Mouse (Mus musculus): Measurements from ENCODE around the gene Abcc1.

Abcc1 gene

GRCm38 (mm10) chr16:14439801-14440614, 78.7 kb downstream of the Abcc1 start:
- no peak for DNase-seq (ENCODE audit: low spot score)

GRCm38 (mm10) chr16:14444059-14444855, 82.9 kb downstream of the Abcc1 start:
- DNase-seq (ENCODE audit: low spot score): no peak

DNA sequence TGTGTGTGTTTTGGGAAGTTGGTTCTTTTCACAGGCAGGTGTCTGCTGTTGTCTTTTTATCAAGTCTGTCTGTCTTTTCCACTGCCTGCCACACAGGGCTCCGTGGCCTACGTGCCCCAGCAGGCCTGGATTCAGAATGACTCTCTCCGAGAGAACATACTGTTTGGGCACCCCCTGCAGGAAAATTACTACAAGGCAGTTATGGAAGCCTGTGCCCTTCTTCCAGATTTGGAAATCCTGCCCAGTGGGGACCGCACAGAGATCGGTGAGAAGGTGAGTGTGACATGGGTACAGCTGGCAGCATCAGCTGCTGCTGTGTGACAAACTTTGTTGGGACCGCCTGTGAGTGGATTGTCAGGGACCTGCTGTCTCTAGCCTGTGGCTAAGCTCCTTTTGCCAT, 83.8 kb downstream of the Abcc1 start:
- no peak for DNase-seq (ENCODE audit: low spot score)

- DNase-seq (ENCODE audit: low spot score): no peak
Observed at GRCm38 (mm10) chr16:14447366-14447765, 86.0 kb downstream of the Abcc1 start.

GRCm38 (mm10) chr16:14448307-14448706, 86.9 kb downstream of the Abcc1 start:
- no peak for DNase-seq (ENCODE audit: low spot score)

- DNase-seq (ENCODE audit: low spot score): no peak
Observed at GRCm38 (mm10) chr16:14449861-14450260, 88.5 kb downstream of the Abcc1 start.

- DNase-seq (ENCODE audit: low spot score): no peak
Observed at GRCm38 (mm10) chr16:14451374-14452046, 90.2 kb downstream of the Abcc1 start.

GRCm38 (mm10) chr16:14462535-14462934, 101.2 kb downstream of the Abcc1 start:
- no peak for DNase-seq (ENCODE audit: low spot score)

- DNase-seq (ENCODE audit: low spot score): no peak
Observed at GRCm38 (mm10) chr16:14465016-14465415, 103.7 kb downstream of the Abcc1 start.

DNA sequence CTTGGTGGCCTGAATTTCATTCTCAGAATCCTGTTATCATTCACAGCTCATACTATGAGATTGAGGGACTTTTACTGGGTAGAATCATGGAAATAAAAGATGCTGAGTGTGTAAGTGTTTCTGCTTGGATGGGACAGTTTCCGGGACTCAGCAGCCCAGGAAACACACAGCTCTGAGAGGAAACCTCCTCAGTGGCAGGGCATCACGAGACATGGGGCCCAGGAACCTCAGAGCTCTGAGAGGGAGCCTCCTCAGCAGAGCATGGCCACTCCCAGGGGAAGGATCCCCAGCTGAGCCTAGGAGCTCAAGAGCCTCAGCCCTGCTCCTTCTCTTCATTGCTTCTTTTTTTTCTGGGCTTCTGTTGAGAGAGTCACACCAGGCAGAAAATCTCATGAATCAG, 107.0 kb downstream of the Abcc1 start:
- DNase-seq (ENCODE audit: low spot score): no peak

DNA sequence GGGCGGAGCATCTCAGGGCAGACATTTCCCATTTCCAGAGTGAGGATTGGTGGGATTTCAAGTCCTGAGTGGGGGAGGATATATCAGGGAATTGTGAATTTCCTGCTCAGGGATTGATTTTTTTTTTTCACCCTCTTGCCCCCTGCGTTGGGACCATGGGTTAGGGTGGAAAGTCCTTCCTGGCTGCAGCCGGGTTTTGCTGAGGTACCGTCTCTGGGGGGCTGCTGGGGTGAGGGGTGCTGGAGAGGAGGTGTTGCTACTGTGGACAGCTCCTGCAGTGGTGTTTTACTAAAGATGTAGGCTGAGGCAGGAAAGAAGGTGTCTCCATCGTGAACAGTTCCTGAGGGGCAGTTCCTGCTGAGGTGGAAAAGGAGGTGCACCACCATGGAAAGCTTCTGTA, 107.5 kb downstream of the Abcc1 start:
- DNase-seq (ENCODE audit: low spot score): no peak

GRCm38 (mm10) chr16:14472171-14472570, 110.8 kb downstream of the Abcc1 start:
- DNase-seq (ENCODE audit: low spot score): no peak

DNA sequence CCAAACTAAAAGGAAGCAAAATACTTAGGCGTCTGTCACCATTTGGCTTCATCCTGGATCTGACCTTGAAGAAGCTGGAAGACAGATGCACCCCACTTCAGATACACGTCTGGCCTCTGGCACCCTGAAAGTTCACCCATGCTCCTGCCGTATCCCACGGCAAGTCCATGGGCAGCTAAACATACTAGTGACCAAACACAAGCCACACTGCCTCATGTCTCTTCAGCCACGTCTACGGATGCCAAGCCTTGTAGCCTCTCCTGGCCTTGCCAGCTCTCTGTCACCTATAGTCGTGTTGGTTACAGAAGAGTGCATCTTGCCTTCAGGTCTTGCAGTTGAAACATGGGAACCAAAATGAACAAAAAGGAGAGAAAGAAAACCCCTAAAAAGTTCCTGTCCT, 112.3 kb downstream of the Abcc1 start:
- no peak for DNase-seq (ENCODE audit: low spot score)

- no peak for DNase-seq (ENCODE audit: low spot score)
Observed at GRCm38 (mm10) chr16:14475001-14475400, 113.6 kb downstream of the Abcc1 start.

DNA sequence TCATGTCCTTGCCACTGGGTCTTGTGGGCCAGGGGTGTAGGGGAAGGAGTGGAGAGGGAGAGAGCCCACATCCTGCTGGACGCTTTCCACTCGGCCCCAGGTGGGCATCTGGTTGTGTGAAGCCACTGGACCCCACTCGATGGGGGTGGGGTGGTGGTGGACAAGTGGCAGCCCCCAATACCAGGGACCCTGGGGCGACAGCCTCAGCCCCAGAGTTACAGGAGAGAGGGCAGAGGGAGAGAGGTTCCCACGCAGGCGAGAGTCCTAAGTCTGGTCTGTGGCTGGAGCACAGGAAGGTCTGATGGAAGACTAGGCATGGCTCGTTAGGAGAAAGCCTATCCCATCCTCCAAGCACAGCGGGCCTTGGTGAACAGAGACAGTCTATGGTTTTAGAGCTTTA, 114.7 kb downstream of the Abcc1 start:
- no peak for DNase-seq (ENCODE audit: low spot score)

- DNase-seq (ENCODE audit: low spot score): no peak
Observed at GRCm38 (mm10) chr16:14476701-14477400, 115.5 kb downstream of the Abcc1 start.

DNA sequence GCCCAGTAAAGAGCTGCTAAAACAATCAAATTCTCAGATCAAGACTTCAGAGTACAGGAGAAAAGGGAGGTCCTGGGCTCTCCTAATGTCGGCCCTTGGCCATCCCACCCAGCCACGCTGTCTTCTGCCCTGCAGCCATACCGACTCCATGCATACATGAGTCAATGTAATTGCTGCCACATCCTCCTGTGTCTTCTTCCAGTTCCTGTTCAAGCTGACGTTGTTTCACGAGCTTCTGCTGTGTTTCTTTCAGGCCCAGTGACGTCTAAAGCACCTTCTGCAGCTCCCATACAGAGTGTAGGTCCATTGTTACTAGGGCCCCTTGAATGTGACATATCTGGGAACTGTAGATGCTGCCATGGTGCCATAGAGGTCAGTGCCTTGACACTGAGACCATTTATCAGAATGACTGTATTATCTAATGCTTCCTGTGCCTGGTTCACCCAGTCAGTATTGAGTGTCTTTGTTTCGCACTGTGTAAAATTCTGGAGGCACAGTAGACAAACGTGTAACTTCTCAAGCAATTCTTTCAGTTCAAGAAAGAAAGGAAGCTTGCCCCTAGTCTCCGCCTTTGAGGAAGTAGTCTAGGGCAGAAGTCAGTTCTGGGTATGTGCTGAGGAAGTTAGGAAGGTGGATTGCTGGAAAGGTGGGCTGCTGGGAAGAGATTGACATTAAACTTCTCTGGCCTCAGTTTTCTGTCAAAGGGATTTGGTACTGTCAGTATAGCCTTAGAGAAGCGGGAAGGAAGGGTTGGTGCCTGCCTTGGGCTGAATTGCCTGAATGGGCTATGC, 116.3 kb downstream of the Abcc1 start:
- no peak for DNase-seq (ENCODE audit: low spot score)

DNA sequence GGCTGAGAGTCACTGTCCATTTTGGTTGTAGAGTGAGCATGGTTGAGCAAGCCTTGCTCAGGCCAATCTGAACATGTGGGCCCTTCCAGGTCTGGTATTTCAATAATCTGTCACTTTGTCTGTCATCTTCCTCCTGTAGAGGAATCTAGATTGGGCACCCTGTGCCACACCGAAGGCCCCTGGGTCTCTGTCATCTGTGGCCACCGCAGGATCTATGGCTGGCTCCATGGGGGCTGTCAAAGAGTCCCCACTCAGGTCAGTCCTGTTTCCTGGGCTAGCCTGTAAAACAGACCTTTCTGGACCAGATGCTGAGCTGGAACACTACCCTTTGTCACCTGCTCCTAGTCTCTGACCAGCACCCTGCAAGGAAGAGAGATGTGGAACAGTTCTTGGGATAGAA, 118.3 kb downstream of the Abcc1 start:
- no peak for DNase-seq (ENCODE audit: low spot score)

DNA sequence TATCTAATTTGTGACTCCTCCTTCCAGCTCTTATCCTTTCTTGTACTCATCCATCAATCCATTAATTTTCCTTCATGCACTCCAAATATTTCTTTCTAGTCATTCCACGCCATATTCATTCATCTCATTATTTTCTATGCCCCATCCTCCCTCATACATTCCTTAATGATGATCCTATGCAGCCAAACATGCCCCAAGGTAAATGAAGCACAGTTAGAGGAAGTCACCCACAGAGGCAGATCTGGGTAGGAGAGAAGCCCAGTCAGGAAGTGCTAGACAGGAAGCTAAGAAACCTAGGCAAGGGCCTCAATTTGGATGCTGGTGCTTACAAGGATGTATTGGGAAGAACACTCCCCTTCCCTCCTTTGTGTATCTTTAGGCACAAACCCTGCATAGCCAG, 121.9 kb downstream of the Abcc1 start:
- no peak for DNase-seq (ENCODE audit: low spot score)

GRCm38 (mm10) chr16:14493491-14494114, 132.2 kb downstream of the Abcc1 start:
- DNase-seq (ENCODE audit: low spot score): no peak
